Mouse (Mus musculus) E14TG2a.4 (cell line): ENCODE measurements around the gene Rpl9-ps1.

ENCODE experiments used
- CTCF ChIP-seq: conservative IDR thresholded peaks from 2 replicates; pipeline ENCODE4 v1.5.1; 2014; ENCODE audit warnings: low read length
- NANOG ChIP-seq: IDR thresholded peaks from 2 replicates; pipeline ENCODE4 v1.6.1; 2014; ENCODE audit warnings: borderline replicate concordance, low read length, mixed read lengths
- POU5F1 ChIP-seq: IDR thresholded peaks from 2 replicates; pipeline ENCODE4 v1.6.1; 2014; ENCODE audit warnings: low read length, borderline replicate concordance

GRCm38 (mm10) chr11:83671743-83672142 is 26.3 kb upstream of the Rpl9-ps1 start:
- no peak for TF ChIP-seq CTCF
- TF ChIP-seq NANOG = no peak
- TF ChIP-seq POU5F1 = no peak
